Mouse (Mus musculus) megakaryocyte, embryonic 14.5 days (primary cell): ENCODE results near the gene B4galt2. TPM values are rescaled to one million over a fixed set of nuclear protein-coding genes. Genes with fewer than 3 reads are reported as not detected.

Source experiments
- H3K27me3 ChIP-seq: replicated peaks from 2 replicates; pipeline ENCODE3; 2012; ENCODE audit warnings: inconsistent platforms
- H3K36me3 ChIP-seq: replicated peaks from 2 replicates; pipeline ENCODE3; 2012; ENCODE audit warnings: low read length, inconsistent platforms, mixed read lengths
- H3K4me1 ChIP-seq: 2 replicates; pipeline ENCODE4 v1.6.1; 2012; ENCODE audit warnings: inconsistent platforms
- H3K4me3 ChIP-seq: replicated peaks from 2 replicates; pipeline ENCODE3; 2012; ENCODE audit warnings: moderate library complexity, mild to moderate bottlenecking, inconsistent platforms
- H3K9me3 ChIP-seq: 2 replicates; pipeline ENCODE4 v1.6.1; 2012; ENCODE audit warnings: inconsistent platforms
- FLI1 ChIP-seq: IDR thresholded peaks from 2 replicates; pipeline ENCODE4 v1.6.1; 2012; ENCODE audit warnings: low read length, inconsistent platforms, mixed read lengths
- GATA1 ChIP-seq: IDR thresholded peaks from 3 replicates; pipeline ENCODE4 v1.6.1; 2012; ENCODE audit warnings: mixed read lengths, low read length, inconsistent platforms, borderline replicate concordance
- polyA plus RNA-seq: library from polyadenylated mRNA; stranded (reverse); fragments of >175 nt; gene quantifications from 2 replicates; pipeline ENCODE4 v1.2.3, GENCODE M21; 2012; ENCODE audit warnings: low replicate concordance; ENCODE audit not compliant: insufficient read depth

The B4galt2 gene
- polyA plus RNA-seq, 1 experiment: 1.5 TPM

DNA sequence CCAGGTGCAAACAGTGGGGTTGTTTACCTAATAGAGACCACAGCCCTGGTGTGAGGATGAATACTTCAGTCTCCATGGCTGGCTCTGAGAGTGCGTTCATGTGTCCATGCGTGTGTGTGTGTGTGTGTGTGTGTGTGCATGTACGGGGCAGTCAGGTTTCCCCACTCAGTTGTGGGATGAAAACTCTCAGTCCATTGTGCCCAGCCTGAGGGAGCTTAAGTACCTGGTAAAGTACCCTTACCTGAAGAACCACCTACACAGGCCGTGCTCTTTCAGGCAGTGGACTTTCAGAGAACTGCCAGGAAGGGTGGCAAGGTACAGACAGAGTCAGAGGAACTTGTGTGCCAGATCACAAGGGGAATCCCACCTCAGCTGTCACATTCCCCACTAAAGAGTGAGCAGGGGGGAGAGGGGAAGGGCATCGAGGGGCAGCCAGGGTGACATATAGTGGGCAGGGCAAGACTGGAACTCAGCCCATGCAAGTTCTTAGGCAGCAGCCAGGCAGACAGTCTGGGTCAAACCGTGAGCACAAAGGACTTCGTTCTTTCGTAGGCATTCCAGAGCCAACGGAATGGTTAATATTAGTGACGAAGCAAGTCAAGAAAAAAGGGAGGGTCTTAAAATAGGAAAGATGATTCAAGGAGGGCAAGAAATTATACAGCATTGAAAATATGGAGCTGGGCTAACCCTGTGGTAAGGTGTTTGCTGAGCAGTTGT lies 31.0 kb downstream of the B4galt2 start:
- Histone ChIP-seq H3K36me3 (peaks cover 8% of the 10 kb centered on the region), H3K27me3 (peaks cover 78% of the 10 kb centered on the region)

DNA sequence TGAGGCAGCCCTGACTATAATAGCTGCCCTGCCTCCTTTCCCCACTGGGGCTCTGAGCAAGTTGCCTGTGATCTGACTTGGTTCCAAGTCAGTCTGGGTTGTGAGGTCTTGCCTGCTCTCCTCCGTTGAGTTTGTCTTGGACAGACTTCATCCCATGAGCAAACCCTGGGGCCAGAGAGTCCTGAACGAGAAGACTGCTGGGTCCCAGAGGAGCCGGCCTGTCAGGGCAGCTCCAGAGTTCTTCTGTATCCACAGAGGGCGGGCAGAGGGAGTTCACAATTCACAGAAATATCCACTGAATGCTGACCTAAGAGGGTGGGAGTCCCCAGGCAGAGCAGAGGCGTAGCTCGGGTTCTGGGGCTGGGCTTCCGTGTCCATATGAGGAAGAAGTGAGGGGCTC lies 32.4 kb downstream of the B4galt2 start:
- Histone ChIP-seq H3K27me3 (peaks cover 77% of the 10 kb centered on the region), H3K4me3 (no peak overlapping the region), H3K9me3 (no peaks in the 10 kb centered on the region), H3K4me1 (peaks cover 9% of the 10 kb centered on the region; the same call in 1 of the 2 replicates), H3K36me3 (peaks cover 3% of the 10 kb centered on the region)
- TF ChIP-seq GATA1 (no peak), FLI1 (no peak)

More for the DNA sequence above, 31.0 kb downstream of the B4galt2 start:
- H3K4me3 ChIP-seq: no peak overlapping the region
- TF ChIP-seq GATA1 (no peak), FLI1 (no peak)
- peaks cover 10% of the 10 kb centered on the region; the same call in 1 of the 2 replicates for H3K4me1 ChIP-seq
- no peaks in the 10 kb centered on the region for H3K9me3 ChIP-seq

DNA sequence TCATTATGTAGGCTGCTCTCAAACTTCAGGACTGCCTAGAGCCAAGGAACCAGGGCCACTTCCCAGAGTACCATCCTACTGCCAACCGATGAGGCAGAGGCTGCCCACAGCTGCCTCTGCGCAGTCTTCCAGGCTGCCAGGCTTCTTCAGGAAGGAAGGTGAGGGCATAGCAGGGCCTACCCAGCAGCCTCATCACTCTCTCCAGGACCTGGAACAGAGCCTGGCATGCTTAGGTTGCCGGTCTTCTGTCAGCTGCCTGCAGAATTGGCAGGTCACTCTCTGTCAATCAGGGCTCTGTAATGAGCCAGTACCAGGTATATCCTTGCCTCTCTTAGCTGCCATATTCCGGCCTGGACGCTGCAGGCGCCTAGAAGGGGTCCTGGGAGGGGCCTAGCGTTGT lies 33.1 kb downstream of the B4galt2 start:
- Histone ChIP-seq H3K4me1 (peaks cover 3% of the 10 kb centered on the region; the same call in 1 of the 2 replicates), H3K27me3 (peaks cover 75% of the 10 kb centered on the region), H3K4me3 (no peak overlapping the region), H3K9me3 (no peaks in the 10 kb centered on the region), H3K36me3 (peaks cover 4% of the 10 kb centered on the region)
- no peak for TF ChIP-seq FLI1
- TF ChIP-seq GATA1: no peak

DNA sequence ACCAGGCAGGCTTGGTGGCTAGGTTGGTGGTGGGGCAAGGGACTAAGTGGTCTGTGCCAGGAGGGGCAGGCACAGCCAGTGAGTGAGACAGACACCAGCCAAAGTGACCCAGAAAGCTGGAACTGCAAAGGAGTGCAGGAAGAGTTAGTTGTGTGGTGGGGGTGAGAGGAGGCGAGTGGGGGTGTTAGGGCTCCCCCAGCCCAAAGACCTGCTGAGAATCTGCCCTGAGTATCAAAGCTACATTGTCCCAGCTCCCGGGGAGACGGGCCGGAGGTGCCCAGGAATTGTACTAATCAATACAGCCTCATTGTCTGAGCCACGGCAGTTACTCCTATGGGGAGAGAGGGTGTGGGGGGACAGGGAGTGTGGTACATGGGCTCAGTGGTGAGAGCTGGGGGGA lies 33.8 kb downstream of the B4galt2 start:
- H3K9me3 ChIP-seq: no peaks in the 10 kb centered on the region
- TF ChIP-seq GATA1 (no peak), FLI1 (no peak)
- H3K36me3 ChIP-seq: peaks cover 4% of the 10 kb centered on the region
- H3K4me1 ChIP-seq: no peaks in the 10 kb centered on the region
- no peak overlapping the region for H3K4me3 ChIP-seq
- H3K27me3 ChIP-seq: peaks cover 75% of the 10 kb centered on the region

DNA sequence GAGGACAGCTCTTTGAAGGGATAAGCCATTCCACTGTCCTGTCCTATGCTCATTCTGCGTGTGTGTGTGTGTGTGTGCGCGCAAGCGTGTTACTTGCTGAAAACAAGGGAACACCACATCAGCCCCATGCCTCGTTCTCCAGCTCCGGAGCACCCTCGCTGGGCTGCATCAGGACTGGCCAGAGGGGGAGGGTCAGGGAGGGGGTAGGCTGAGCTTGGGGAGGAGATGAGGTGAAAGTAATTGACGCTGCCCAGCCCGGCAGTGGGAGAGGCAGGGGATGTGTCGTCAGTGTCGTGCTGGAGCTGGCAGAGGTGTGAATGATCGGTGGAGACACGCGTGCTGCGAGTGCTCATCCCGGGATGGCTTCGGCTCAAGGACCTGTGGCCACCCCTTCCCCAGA lies 34.2 kb downstream of the B4galt2 start:
- Histone ChIP-seq H3K4me3 (no peak overlapping the region), H3K36me3 (peaks cover 4% of the 10 kb centered on the region), H3K4me1 (no peaks in the 10 kb centered on the region), H3K27me3 (peaks cover 75% of the 10 kb centered on the region), H3K9me3 (no peaks in the 10 kb centered on the region)
- TF ChIP-seq FLI1 (no peak), GATA1 (no peak)

DNA sequence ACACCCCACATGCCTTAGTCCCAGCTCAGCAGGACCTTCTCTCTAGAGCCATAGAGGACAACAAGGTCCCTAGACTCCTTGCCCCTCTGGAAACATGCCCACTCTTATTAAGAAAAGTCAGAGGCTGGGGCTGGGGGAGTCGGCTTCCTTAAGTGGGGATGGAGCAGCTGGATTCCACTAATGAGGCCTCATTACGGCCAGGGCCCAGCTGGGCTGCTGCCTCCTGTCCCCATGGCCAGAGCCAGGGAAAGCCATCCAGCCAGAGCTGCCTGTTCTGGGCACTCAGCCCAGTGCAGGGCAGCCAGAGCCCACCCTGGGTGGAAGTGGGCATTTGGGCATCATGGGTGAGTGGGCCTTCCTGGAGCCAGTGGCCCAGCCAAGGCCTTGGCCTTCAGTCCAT lies 36.3 kb downstream of the B4galt2 start:
- Histone ChIP-seq H3K27me3 (peaks cover 71% of the 10 kb centered on the region), H3K4me3 (no peak overlapping the region), H3K4me1 (no peaks in the 10 kb centered on the region), H3K36me3 (peaks cover 4% of the 10 kb centered on the region), H3K9me3 (no peaks in the 10 kb centered on the region)
- TF ChIP-seq GATA1: no peak
- no peak for TF ChIP-seq FLI1

DNA sequence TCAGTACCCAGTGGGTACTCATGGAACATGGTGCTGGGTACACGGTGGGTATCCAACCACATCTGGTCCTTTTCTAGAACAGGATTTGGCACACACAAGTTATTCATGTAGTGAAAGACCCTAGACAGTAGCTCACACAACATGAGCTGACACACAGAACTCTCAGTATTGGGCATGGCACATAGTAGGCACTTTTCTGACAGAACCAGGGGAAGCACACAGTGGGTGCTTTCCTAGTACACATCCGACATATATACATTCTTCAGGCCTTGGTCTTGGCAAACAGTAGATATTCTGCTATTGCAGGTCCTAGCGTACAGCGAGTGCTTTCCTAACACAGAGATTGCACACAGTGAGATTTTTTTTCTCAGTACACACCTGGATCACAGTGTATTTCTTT lies 37.0 kb downstream of the B4galt2 start:
- H3K27me3 ChIP-seq: peaks cover 76% of the 10 kb centered on the region
- no peak for TF ChIP-seq GATA1
- no peak for TF ChIP-seq FLI1
- peaks cover 4% of the 10 kb centered on the region for H3K36me3 ChIP-seq
- H3K9me3 ChIP-seq: no peaks in the 10 kb centered on the region
- no peaks in the 10 kb centered on the region for H3K4me1 ChIP-seq
- no peak overlapping the region for H3K4me3 ChIP-seq

DNA sequence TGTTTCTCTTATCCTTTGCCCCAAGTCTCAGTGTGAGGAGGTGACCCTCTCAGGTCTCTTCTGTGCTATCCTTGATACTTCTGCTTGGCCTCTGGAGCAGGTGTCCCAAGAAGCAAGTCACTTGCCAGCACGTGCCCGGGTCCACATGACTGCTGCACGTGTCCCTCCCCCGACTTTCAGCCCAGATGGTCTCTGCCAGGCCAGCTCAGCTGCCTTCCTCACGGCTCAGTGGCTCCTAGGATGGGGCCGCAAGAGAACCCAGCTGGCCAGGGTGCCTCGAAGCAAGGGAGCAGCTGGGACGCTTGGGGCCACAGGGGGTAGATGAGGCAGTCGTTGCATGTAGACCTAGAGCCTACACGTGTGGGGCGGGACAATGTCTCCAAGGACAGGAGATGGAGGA lies 38.0 kb downstream of the B4galt2 start:
- H3K27me3 ChIP-seq: peaks cover 79% of the 10 kb centered on the region
- TF ChIP-seq FLI1 (no peak), GATA1 (no peak)
- no peaks in the 10 kb centered on the region for H3K9me3 ChIP-seq
- H3K36me3 ChIP-seq: peaks cover 4% of the 10 kb centered on the region
- H3K4me3 ChIP-seq: no peak overlapping the region
- no peaks in the 10 kb centered on the region for H3K4me1 ChIP-seq

DNA sequence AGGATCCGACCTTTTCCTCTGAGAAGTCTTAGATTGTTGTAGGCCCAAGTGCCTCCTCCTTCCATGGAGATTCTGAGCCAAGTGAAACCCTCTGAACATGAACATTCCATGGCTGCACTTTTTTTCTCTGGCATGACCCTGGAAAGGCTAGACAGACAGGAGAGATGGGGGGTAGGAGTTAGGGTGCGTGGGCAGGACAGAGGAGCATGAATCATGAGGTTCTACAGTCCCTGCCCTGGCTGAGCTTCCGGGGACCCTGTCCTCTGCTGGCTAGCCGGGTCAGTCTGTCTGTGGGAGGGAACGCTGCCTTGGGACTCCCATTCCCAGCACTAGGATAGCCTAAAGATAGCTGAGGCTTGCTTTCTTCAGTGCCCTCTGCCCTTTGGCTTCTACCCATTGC lies 38.8 kb downstream of the B4galt2 start:
- H3K9me3 ChIP-seq: no peaks in the 10 kb centered on the region
- H3K27me3 ChIP-seq: peaks cover 76% of the 10 kb centered on the region
- no peak overlapping the region for H3K4me3 ChIP-seq
- 0 out of 2 replicates have a peak, but pooled peaks cover under 1% of the 10 kb centered on the region for H3K4me1 ChIP-seq
- no peak for TF ChIP-seq GATA1
- peaks cover 4% of the 10 kb centered on the region for H3K36me3 ChIP-seq

DNA sequence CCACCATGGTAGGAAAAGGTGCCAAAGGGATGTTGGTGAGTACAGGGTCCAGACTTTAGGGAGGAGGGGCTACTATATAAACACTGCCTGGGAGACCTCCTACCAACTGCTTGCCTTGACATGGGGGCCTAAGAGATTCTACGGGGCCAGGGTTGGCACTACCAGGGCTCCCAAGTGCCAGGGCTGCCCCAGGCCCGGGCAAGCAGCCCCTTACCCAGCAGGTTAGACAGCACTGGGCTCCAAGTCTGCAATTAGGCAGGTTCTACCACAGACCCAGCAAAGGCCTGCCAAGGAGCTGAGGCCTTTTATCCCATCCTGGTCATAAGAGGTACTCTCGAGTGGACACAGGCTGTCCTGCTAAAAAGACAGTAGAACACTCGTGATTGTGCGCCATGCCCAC lies 40.2 kb downstream of the B4galt2 start:
- Histone ChIP-seq H3K36me3 (peaks cover 4% of the 10 kb centered on the region), H3K9me3 (no peaks in the 10 kb centered on the region), H3K4me1 (peaks cover 10% of the 10 kb centered on the region), H3K4me3 (no peak overlapping the region), H3K27me3 (peaks cover 70% of the 10 kb centered on the region)
- TF ChIP-seq GATA1: no peak
- no peak for TF ChIP-seq FLI1

DNA sequence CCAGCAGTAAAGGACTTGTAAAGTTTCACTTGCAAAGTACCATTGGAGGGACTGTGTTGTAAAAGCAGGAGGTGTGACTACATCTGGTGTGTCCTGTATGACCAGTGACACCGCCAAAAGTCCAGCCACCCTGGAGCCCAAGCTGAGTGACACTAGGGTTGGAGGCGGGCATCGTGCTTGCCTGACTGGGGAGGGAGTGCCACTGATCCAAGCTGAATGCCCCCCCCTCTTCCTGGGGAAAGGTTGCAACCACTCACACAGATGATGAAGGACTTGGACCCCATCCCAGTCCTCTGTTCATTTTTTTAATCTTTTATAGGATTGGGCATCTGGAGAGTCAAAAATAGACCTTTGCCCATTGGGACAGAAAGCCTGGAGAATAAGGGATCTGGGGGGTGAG lies 41.7 kb downstream of the B4galt2 start:
- no peaks in the 10 kb centered on the region for H3K9me3 ChIP-seq
- peaks cover 4% of the 10 kb centered on the region for H3K36me3 ChIP-seq
- peaks cover 22% of the 10 kb centered on the region for H3K4me1 ChIP-seq
- peaks cover 68% of the 10 kb centered on the region for H3K27me3 ChIP-seq
- TF ChIP-seq FLI1: no peak
- TF ChIP-seq GATA1: no peak
- H3K4me3 ChIP-seq: no peak overlapping the region

DNA sequence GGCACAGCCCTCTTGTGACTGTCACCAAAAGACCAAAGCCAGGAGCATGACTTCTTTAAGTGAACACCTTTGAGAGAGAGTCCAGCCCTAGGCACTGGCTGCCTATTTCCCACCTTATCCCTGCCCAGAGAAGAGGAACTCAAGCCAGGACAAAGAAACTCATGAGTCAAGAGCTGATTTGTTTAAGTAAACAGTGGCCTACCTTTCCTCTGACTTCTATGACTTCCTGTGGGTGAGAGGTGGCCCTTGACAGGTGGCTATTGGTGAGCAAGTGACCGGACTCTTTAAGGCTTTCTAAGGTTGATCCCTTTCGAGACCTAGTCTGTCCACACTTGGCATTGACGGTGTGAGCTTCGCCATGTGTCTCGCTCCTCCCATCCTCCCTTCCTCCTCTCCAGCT lies 42.5 kb downstream of the B4galt2 start:
- TF ChIP-seq GATA1: no peak
- TF ChIP-seq FLI1: no peak
- Histone ChIP-seq H3K4me3 (no peak overlapping the region), H3K36me3 (peaks cover under 1% of the 10 kb centered on the region), H3K27me3 (peaks cover 67% of the 10 kb centered on the region), H3K4me1 (peaks cover 28% of the 10 kb centered on the region), H3K9me3 (no peaks in the 10 kb centered on the region)
